Mouse (Mus musculus) CH12.LX (cell line): Measurements from ENCODE around the gene Tmem110. TPM values are rescaled to one million over a fixed set of nuclear protein-coding genes. Genes with fewer than 3 reads are reported as not detected.

Experiments
- DNase-seq: peaks from one replicate; pipeline ENCODE4 v3.0.0-alpha.2; 2013; ENCODE audit errors: extremely low read depth
- H3K27ac ChIP-seq: 2 replicates; pipeline ENCODE4 v1.5.1; 2012; ENCODE audit warnings: low read depth, mild to moderate bottlenecking, control low read depth, moderate library complexity; ENCODE audit not compliant: insufficient read depth
- H3K27me3 ChIP-seq: replicated peaks from 2 replicates; pipeline ENCODE3; 2012; ENCODE audit warnings: inconsistent platforms
- H3K36me3 ChIP-seq, 2 experiments: replicated peaks in 1 of 2; 2 replicates each; pipeline versions ENCODE3 to v1.6.1; 2012; ENCODE audit warnings: inconsistent platforms in 1 of 2, low read length in 1 of 2, mild to moderate bottlenecking in 1 of 2, mixed read lengths in 1 of 2, moderate library complexity in 1 of 2; ENCODE audit not compliant: control insufficient read depth in 1 of 2, insufficient read depth in 1 of 2
- H3K4me1 ChIP-seq, 2 experiments: 2 replicates each; pipeline ENCODE4 v1.6.1; 2012; ENCODE audit warnings: inconsistent platforms in 1 of 2, moderate library complexity in 1 of 2; ENCODE audit not compliant: insufficient read depth in 2 of 2, control insufficient read depth in 1 of 2
- H3K4me2 ChIP-seq: 2 replicates; pipeline ENCODE4 v1.6.1; 2012; ENCODE audit warnings: low read depth, mild to moderate bottlenecking, control low read depth; ENCODE audit not compliant: poor library complexity, insufficient read depth, severe bottlenecking
- H3K4me3 ChIP-seq, 3 experiments: fragments of 150-350 bp in 1 of 3; sonication (generic) in 1 of 3; replicated peaks in 1 of 3; 2 replicates each; pipeline versions ENCODE3 to v1.5.1; 2011 to 2012; ENCODE audit warnings: low read depth in 2 of 3, low read length in 2 of 3, mild to moderate bottlenecking in 2 of 3, moderate library complexity in 2 of 3, control low read depth in 1 of 3, improper control_type of control experiment in 1 of 3, inconsistent platforms in 1 of 3, mixed read lengths in 1 of 3; ENCODE audit not compliant: poor library complexity in 1 of 3
- H3K79me2 ChIP-seq: replicated peaks from 2 replicates; pipeline ENCODE4 v1.6.1; 2012; ENCODE audit warnings: mild to moderate bottlenecking, moderate library complexity; ENCODE audit not compliant: control insufficient read depth, poor library complexity, insufficient read depth, severe bottlenecking; ENCODE audit errors: extremely low read depth
- H3K9ac ChIP-seq: 2 replicates; pipeline ENCODE4 v1.6.1; 2012; ENCODE audit warnings: low read depth, mild to moderate bottlenecking, control low read depth, moderate library complexity; ENCODE audit not compliant: insufficient read depth
- H3K9me3 ChIP-seq: replicated peaks from 2 replicates; pipeline ENCODE3; 2012; ENCODE audit warnings: low read length, inconsistent platforms, mixed read lengths
- BHLHE40 ChIP-seq: IDR thresholded peaks from 2 replicates; pipeline ENCODE4 v1.6.1; 2011; ENCODE audit warnings: mild to moderate bottlenecking, low read depth, low read length, improper control_type of control experiment
- CHD1 ChIP-seq: IDR thresholded peaks from 2 replicates; pipeline ENCODE4 v1.6.1; 2012; ENCODE audit warnings: low read depth, low read length, improper control_type of control experiment, inconsistent platforms
- CHD2 ChIP-seq: IDR thresholded peaks from 2 replicates; pipeline ENCODE4 v1.6.1; 2011; ENCODE audit warnings: low read length, improper control_type of control experiment
- CTCF ChIP-seq, 2 experiments: IDR thresholded peaks in 1 of 2; conservative IDR thresholded peaks in 1 of 2; 2 replicates each; pipeline ENCODE4 v1.5.1; 2011 to 2012; ENCODE audit warnings: low read depth in 2 of 2, low read length in 2 of 2, improper control_type of control experiment in 1 of 2, inconsistent platforms in 1 of 2, mild to moderate bottlenecking in 1 of 2, moderate library complexity in 1 of 2
- E2F4 ChIP-seq: IDR thresholded peaks from 2 replicates; pipeline ENCODE4 v1.6.1; 2011; ENCODE audit warnings: low read depth, low read length, improper control_type of control experiment; ENCODE audit not compliant: insufficient replicate concordance
- ELF1 ChIP-seq: IDR thresholded peaks from 2 replicates; pipeline ENCODE4 v1.6.1; 2014; ENCODE audit warnings: low read depth, mild to moderate bottlenecking, inconsistent platforms, low read length, improper control_type of control experiment
- EP300 ChIP-seq: IDR thresholded peaks from 2 replicates; pipeline ENCODE4 v1.6.1; 2011; ENCODE audit warnings: low read length, improper control_type of control experiment
- ETS1 ChIP-seq: conservative IDR thresholded peaks from 2 replicates; pipeline ENCODE4 v1.6.1; 2012; ENCODE audit warnings: low read depth, mild to moderate bottlenecking, inconsistent platforms, low read length, improper control_type of control experiment, moderate library complexity
- GABPA ChIP-seq: IDR thresholded peaks from 2 replicates; pipeline ENCODE4 v1.6.1; 2012; ENCODE audit warnings: low read depth, low read length, improper control_type of control experiment, inconsistent platforms; ENCODE audit not compliant: insufficient replicate concordance
- HCFC1 ChIP-seq: IDR thresholded peaks from 2 replicates; pipeline ENCODE4 v1.6.1; 2012; ENCODE audit warnings: low read depth, mild to moderate bottlenecking, inconsistent platforms, low read length, improper control_type of control experiment
- IRF4 ChIP-seq: IDR thresholded peaks from 2 replicates; pipeline ENCODE4 v1.6.1; 2014; ENCODE audit warnings: low read depth, mild to moderate bottlenecking, inconsistent platforms, low read length, improper control_type of control experiment
- JUN ChIP-seq: IDR thresholded peaks from 2 replicates; pipeline ENCODE4 v1.6.1; 2011; ENCODE audit warnings: low read depth, mild to moderate bottlenecking, low read length, improper control_type of control experiment, moderate library complexity; ENCODE audit not compliant: insufficient read depth
- JUND ChIP-seq: conservative IDR thresholded peaks from 2 replicates; pipeline ENCODE4 v1.6.1; 2011; ENCODE audit warnings: low read depth, low read length, improper control_type of control experiment
- KAT2A ChIP-seq: IDR thresholded peaks from 2 replicates; pipeline ENCODE4 v1.6.1; 2012; ENCODE audit warnings: low read length, improper control_type of control experiment, inconsistent platforms; ENCODE audit not compliant: insufficient replicate concordance
- MAFK ChIP-seq: IDR thresholded peaks from 2 replicates; pipeline ENCODE4 v1.6.1; 2011; ENCODE audit warnings: low read length, improper control_type of control experiment; ENCODE audit not compliant: insufficient replicate concordance
- MAX ChIP-seq: IDR thresholded peaks from 2 replicates; pipeline ENCODE4 v1.6.1; 2011; ENCODE audit warnings: low read length, improper control_type of control experiment
- MAZ ChIP-seq: IDR thresholded peaks from 2 replicates; pipeline ENCODE4 v1.6.1; 2012; ENCODE audit warnings: low read depth, mild to moderate bottlenecking, inconsistent platforms, low read length, improper control_type of control experiment, moderate library complexity
- MEF2A ChIP-seq: IDR thresholded peaks from 2 replicates; pipeline ENCODE4 v1.6.1; 2014; ENCODE audit warnings: low read depth, mild to moderate bottlenecking, inconsistent platforms, low read length, improper control_type of control experiment, borderline replicate concordance
- MXI1 ChIP-seq: IDR thresholded peaks from 2 replicates; pipeline ENCODE4 v1.6.1; 2011; ENCODE audit warnings: mild to moderate bottlenecking, low read depth, low read length, improper control_type of control experiment
- MYC ChIP-seq: IDR thresholded peaks from 2 replicates; pipeline ENCODE4 v1.6.1; 2011; ENCODE audit warnings: low read depth, mild to moderate bottlenecking, improper control_type of control experiment, low read length
- NELFE ChIP-seq: IDR thresholded peaks from 2 replicates; pipeline ENCODE4 v1.6.1; 2011; ENCODE audit warnings: low read depth, low read length, improper control_type of control experiment
- NRF1 ChIP-seq: IDR thresholded peaks from 2 replicates; pipeline ENCODE4 v1.6.1; 2014; ENCODE audit warnings: low read depth, mild to moderate bottlenecking, inconsistent platforms, low read length, improper control_type of control experiment, moderate library complexity
- PAX5 ChIP-seq: IDR thresholded peaks from 2 replicates; pipeline ENCODE4 v1.6.1; 2012; ENCODE audit warnings: low read length, inconsistent platforms, mixed read lengths
- POLR2A ChIP-seq: IDR thresholded peaks from 2 replicates; pipeline ENCODE4 v1.6.1; 2011; ENCODE audit warnings: low read depth, mild to moderate bottlenecking, improper control_type of control experiment, low read length
- POLR2AphosphoS2 ChIP-seq: IDR thresholded peaks from 2 replicates; pipeline ENCODE4 v1.6.1; 2011; ENCODE audit warnings: low read depth, low read length, improper control_type of control experiment
- RAD21 ChIP-seq: IDR thresholded peaks from 2 replicates; pipeline ENCODE4 v1.6.1; 2011; ENCODE audit warnings: low read depth, mild to moderate bottlenecking, low read length, improper control_type of control experiment, moderate library complexity
- RCOR1 ChIP-seq: conservative IDR thresholded peaks from 2 replicates; pipeline ENCODE4 v1.6.1; 2012; ENCODE audit warnings: low read depth, mild to moderate bottlenecking, inconsistent platforms, low read length, improper control_type of control experiment
- SIN3A ChIP-seq: IDR thresholded peaks from 2 replicates; pipeline ENCODE4 v1.6.1; 2012; ENCODE audit warnings: low read length, improper control_type of control experiment, inconsistent platforms
- SMC3 ChIP-seq: IDR thresholded peaks from 2 replicates; pipeline ENCODE4 v1.6.1; 2011; ENCODE audit warnings: low read depth, low read length, improper control_type of control experiment
- TBP ChIP-seq: conservative IDR thresholded peaks from 2 replicates; pipeline ENCODE4 v1.6.1; 2011; ENCODE audit warnings: low read depth, low read length, improper control_type of control experiment
- TCF12 ChIP-seq: IDR thresholded peaks from 2 replicates; pipeline ENCODE4 v1.6.1; 2014; ENCODE audit warnings: low read depth, mild to moderate bottlenecking, inconsistent platforms, low read length, improper control_type of control experiment
- UBTF ChIP-seq: IDR thresholded peaks from 2 replicates; pipeline ENCODE4 v1.6.1; 2012; ENCODE audit warnings: low read depth, mild to moderate bottlenecking, inconsistent platforms, low read length, improper control_type of control experiment, moderate library complexity
- USF1 ChIP-seq: IDR thresholded peaks from 2 replicates; pipeline ENCODE4 v1.6.1; 2014; ENCODE audit warnings: low read depth, mild to moderate bottlenecking, inconsistent platforms, low read length, improper control_type of control experiment
- USF2 ChIP-seq: conservative IDR thresholded peaks from 2 replicates; pipeline ENCODE4 v1.6.1; 2011; ENCODE audit warnings: low read depth, low read length, improper control_type of control experiment
- ZC3H11A ChIP-seq: IDR thresholded peaks from 2 replicates; pipeline ENCODE4 v1.6.1; 2012; ENCODE audit warnings: low read depth, mild to moderate bottlenecking, inconsistent platforms, low read length, improper control_type of control experiment
- ZKSCAN1 ChIP-seq: IDR thresholded peaks from 2 replicates; pipeline ENCODE4 v1.6.1; 2012; ENCODE audit warnings: low read depth, inconsistent platforms, low read length, improper control_type of control experiment, borderline replicate concordance
- ZMIZ1 ChIP-seq: IDR thresholded peaks from 2 replicates; pipeline ENCODE4 v1.6.1; 2012; ENCODE audit warnings: low read depth, mild to moderate bottlenecking, inconsistent platforms, low read length, improper control_type of control experiment
- ZNF384 ChIP-seq: IDR thresholded peaks from 2 replicates; pipeline ENCODE4 v1.6.1; 2012; ENCODE audit warnings: low read depth, low read length, improper control_type of control experiment, inconsistent platforms
- dilution Hi-C: fragments of 300-500 bp; cut with MboI; formaldehyde crosslinking; loops from 2 replicates; pipeline ENCODE4 v1.14.3; 2020; ENCODE audit warnings: low sequenced_read_pairs; ENCODE audit not compliant: extremely low pct_unique_long_range_greater_than_20kb, extremely low pct_ligation_motif_present
- in situ Hi-C: fragments of 300-500 bp; cut with MboI; formaldehyde crosslinking; loops from 3 replicates; pipeline ENCODE4 v1.14.3; 2019; ENCODE audit warnings: low sequenced_read_pairs, low pct_ligation_motif_present, low pct_unique_long_range_greater_than_20kb, mixed read lengths
- polyA plus RNA-seq: library from polyadenylated mRNA; unstranded; fragments of >175 nt; gene quantifications from 2 replicates; pipeline ENCODE4 v1.2.1, GENCODE M21; 2012; ENCODE audit warnings: low read depth; ENCODE audit not compliant: insufficient read length
- total RNA-seq, 2 experiments: library from RNA; depleted of rRNA; stranded (reverse); fragments of 300-350 nt in 1 of 2; fragments of >200 nt in 1 of 2; gene quantifications; 2 replicates each; pipeline ENCODE4 v1.2.3; 2012 to 2014

Tmem110 gene
- total RNA-seq (2012; rRNA removed) (15.7 and 19.4 TPM in 2 replicates), total RNA-seq (2014; rRNA removed) (10.3 and 10.4 TPM in 2 replicates), polyA plus RNA-seq (25.1 and 26.2 TPM in 2 replicates)

GRCm38 (mm10) chr14:30825476-30826131 lies at the start of gene Tmem110:
Tmem110 (plus strand) TSS chr14:30825590.
- Histone ChIP-seq H3K27ac (peak within 1 kb of the TSS; percentile 81), H3K27me3 (no peaks in the 10 kb centered on the region), H3K4me2 (peak within 1 kb of the TSS; percentile 65), H3K9me3 (no peaks in the 10 kb centered on the region), H3K4me1 (peaks cover 7 to 47% of the 10 kb centered on the region in 2 experiments), H3K79me2 (peaks cover 38% of the 10 kb centered on the region), H3K9ac (peak within 1 kb of the TSS; percentile 60), H3K36me3 (peaks cover 0 to 3% of the 10 kb centered on the region in 2 experiments), H3K4me3 (peak within 1 kb of the TSS; percentile 68 to 89 (median 86))
- DNase-seq: peak; percentile 76
- dilution Hi-C loops: no loop called here
- in situ Hi-C loops: no loop called here
- TF ChIP-seq GABPA (no peak), SIN3A (peak; percentile 21; the same call in 1 of the 2 replicates), SMC3 (no peak), MAZ (0 out of 2 replicates have a peak, but pooled peaks have one; percentile 9), ELF1 (peak; percentile 28; the same call in 1 of the 2 replicates), MAX (no peak), BHLHE40 (no peak), ZNF384 (no peak), JUN (no peak), KAT2A (no peak), CTCF (conservative IDR thresholded peaks at IDR 0.05 in 1 of 2, IDR thresholded peaks at IDR 0.05 in 1 of 2; ENCODE audit: low read depth in 2 of 2, low read length in 2 of 2) (no peak; a peak in 1 of 4 replicates), POLR2AphosphoS2 (0 out of 2 replicates have a peak, but pooled peaks have one; percentile 60), NELFE (peak; percentile 57; the same call in 1 of the 2 replicates), ZKSCAN1 (no peak), JUND (no peak), PAX5 (no peak), MEF2A (0 out of 2 replicates have a peak, but pooled peaks have one; percentile 28), ZC3H11A (no peak), MXI1 (no peak), CHD2 (peak; percentile 77), USF1 (no peak), RCOR1 (no peak), IRF4 (no peak; the same call in 1 of the 2 replicates), MAFK (no peak), UBTF (0 out of 2 replicates have a peak, but pooled peaks have one; percentile 54), HCFC1 (no peak; the same call in 1 of the 2 replicates), EP300 (no peak), ETS1 (no peak), CHD1 (no peak), RAD21 (peak; percentile 1), NRF1 (0 out of 2 replicates have a peak, but pooled peaks have one; percentile 23), USF2 (no peak), TBP (no peak), TCF12 (peak; percentile 48; the same call in 1 of the 2 replicates), ZMIZ1 (0 out of 2 replicates have a peak, but pooled peaks have one; percentile 57), E2F4 (no peak), MYC (no peak), POLR2A (peak; percentile 73)
